Comparison of ENCODE assay signal across 9 mouse cellular contexts in the genomic region with DNA sequence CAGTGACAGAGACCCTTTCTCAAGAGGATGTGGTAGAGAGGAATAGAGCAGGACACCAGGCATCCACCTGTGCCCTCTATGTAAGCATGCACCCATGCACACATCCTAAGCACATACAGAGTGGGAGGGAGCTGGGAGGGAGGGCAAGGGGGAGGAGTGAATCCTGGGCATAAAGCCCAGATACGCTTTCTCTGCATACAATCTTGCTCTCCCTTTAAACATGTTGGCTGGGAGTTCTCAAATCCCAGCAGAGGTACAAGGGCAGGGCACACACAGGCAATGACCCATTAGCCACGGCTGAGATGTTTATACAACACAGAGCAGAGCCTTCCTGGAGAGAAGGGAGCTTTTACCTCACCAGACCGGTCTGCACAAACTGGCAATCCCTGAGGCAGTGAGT. TPM values are rescaled to one million over a fixed set of nuclear protein-coding genes. Genes with fewer than 3 reads are reported as not detected.
DNase-seq lines count a peak whose midpoint lies in the region; ATAC-seq and TF ChIP-seq lines count a peak whose summit lies in the region.
"Had no signal": no experiment of that assay in that cellular context is flagged by ENCODE, and none has a peak within 500 bp of the region (broad histone marks: within the 10 kb centered on the region; RNA-seq: fewer than 3 reads in every experiment).

No protein-coding gene starts in this region.

- H3K4me3 ChIP-seq in forebrain, embryonic 14.5 days (ENCODE audit: low read depth, low read length): no peak overlapping the region
- no peak overlapping the region for H3K4me3 ChIP-seq in forebrain, embryonic 12.5 days (replicated peaks)
- H3K4me3 ChIP-seq in lung, embryonic 15.5 days: no peak overlapping the region
- H3K4me3 ChIP-seq in kidney, adult 2 months (ENCODE audit: insufficient read depth, low read depth, low read length): no peak overlapping the region
- no peak overlapping the region for H3K4me3 ChIP-seq in stomach, embryonic 14.5 days (ENCODE audit: low read depth, low read length)

- peak; percentile 60 for DNase-seq in forebrain, embryonic 14.5 days (ENCODE audit: low spot score)
- DNase-seq in lung, postnatal 10 days: no peak
- DNase-seq in kidney, adult 2 months: peak; percentile 71
- no peak for DNase-seq in cerebellum, postnatal 4 days (ENCODE audit: low spot score in 2 of 2)
- no peak for DNase-seq in cerebellum, postnatal 25 days
- DNase-seq: heart, adult 18-20 months had no signal

- no peak overlapping the region for H3K9ac ChIP-seq in forebrain, embryonic 14.5 days (ENCODE audit: low read length)
- no peak overlapping the region for H3K9ac ChIP-seq in forebrain, embryonic 12.5 days
- H3K9ac ChIP-seq in lung, embryonic 15.5 days: no peak overlapping the region
- H3K9ac ChIP-seq in stomach, embryonic 14.5 days (replicated peaks; ENCODE audit: low read depth, low read length): no peak overlapping the region

- no peak for TF ChIP-seq CTCF in kidney, adult 2 months (conservative IDR thresholded peaks at IDR 0.05; ENCODE audit: insufficient read depth, insufficient read length, low read depth, low read length)

- no peak for TF ChIP-seq POLR2A in kidney, adult 2 months (IDR thresholded peaks at IDR 0.05; ENCODE audit: low read depth, low read length)

- no peaks in the 10 kb centered on the region for H3K27me3 ChIP-seq in forebrain, embryonic 14.5 days (replicated peaks; ENCODE audit: control insufficient read depth, insufficient read depth, low read length)
- H3K27me3 ChIP-seq in forebrain, embryonic 12.5 days: peaks cover 15% of the 10 kb centered on the region; the same call in 1 of the 2 replicates
- H3K27me3 ChIP-seq in lung, embryonic 15.5 days: peaks cover 6% of the 10 kb centered on the region; the same call in 1 of the 2 replicates
- H3K27me3 ChIP-seq in kidney, adult 2 months (replicated peaks; ENCODE audit: control insufficient read depth, insufficient read depth, low read length): no peaks in the 10 kb centered on the region
- no peaks in the 10 kb centered on the region for H3K27me3 ChIP-seq in stomach, embryonic 14.5 days (ENCODE audit: control insufficient read depth, insufficient read depth, low read length)

- ATAC-seq in forebrain, embryonic 14.5 days: peak; percentile 29; the same call in 1 of the 2 replicates
- no peak for ATAC-seq in forebrain, embryonic 12.5 days (ENCODE audit: low FRiP score)
- peak; percentile 75 for ATAC-seq in lung, embryonic 15.5 days (ENCODE audit: borderline replicate concordance, extremely low read depth, low FRiP score, low TSS enrichment)
- peak; percentile 77 for ATAC-seq in stomach, embryonic 14.5 days (ENCODE audit: insufficient number of reproducible peaks, insufficient read depth, low FRiP score, low read depth)

- no peak overlapping the region for H3K27ac ChIP-seq in forebrain, embryonic 14.5 days (ENCODE audit: low read depth, low read length)
- no peak overlapping the region for H3K27ac ChIP-seq in forebrain, embryonic 12.5 days
- H3K27ac ChIP-seq in lung, embryonic 15.5 days: peak overlapping the region; percentile 25
- H3K27ac ChIP-seq in kidney, adult 2 months (ENCODE audit: insufficient read depth, low read depth, low read length): peak overlapping the region; percentile 53
- H3K27ac ChIP-seq in stomach, embryonic 14.5 days (ENCODE audit: low read length): no peak overlapping the region

- peaks cover 6% of the 10 kb centered on the region for H3K4me1 ChIP-seq in forebrain, embryonic 14.5 days (ENCODE audit: control insufficient read depth, insufficient read depth, low read length)
- H3K4me1 ChIP-seq in forebrain, embryonic 12.5 days: peaks cover 12% of the 10 kb centered on the region; the same call in 1 of the 2 replicates
- H3K4me1 ChIP-seq in lung, embryonic 15.5 days: peaks cover 18% of the 10 kb centered on the region
- H3K4me1 ChIP-seq in kidney, adult 2 months (ENCODE audit: control insufficient read depth, insufficient read depth, low read length): peaks cover 17% of the 10 kb centered on the region
- H3K4me1 ChIP-seq in stomach, embryonic 14.5 days (ENCODE audit: control insufficient read depth, insufficient read depth, low read length): peaks cover 16% of the 10 kb centered on the region

- H3K9me3 ChIP-seq in forebrain, embryonic 14.5 days (replicated peaks; ENCODE audit: control insufficient read depth, low read length): no peaks in the 10 kb centered on the region
- no peaks in the 10 kb centered on the region for H3K9me3 ChIP-seq in forebrain, embryonic 12.5 days
- no peaks in the 10 kb centered on the region for H3K9me3 ChIP-seq in lung, embryonic 15.5 days
- H3K9me3 ChIP-seq in stomach, embryonic 14.5 days (ENCODE audit: control insufficient read depth, low read depth, low read length): no peaks in the 10 kb centered on the region

- H3K36me3 ChIP-seq in forebrain, embryonic 14.5 days (ENCODE audit: control insufficient read depth, insufficient read depth, low read length): no peaks in the 10 kb centered on the region
- H3K36me3 ChIP-seq in forebrain, embryonic 12.5 days (replicated peaks): no peaks in the 10 kb centered on the region
- no peaks in the 10 kb centered on the region for H3K36me3 ChIP-seq in lung, embryonic 15.5 days
- no peaks in the 10 kb centered on the region; the same call in 1 of the 2 replicates for H3K36me3 ChIP-seq in kidney, adult 2 months (ENCODE audit: control insufficient read depth, insufficient read depth, low read length)
- no peaks in the 10 kb centered on the region for H3K36me3 ChIP-seq in stomach, embryonic 14.5 days (ENCODE audit: control insufficient read depth, insufficient read depth, low read length)

- H3K4me2 ChIP-seq in forebrain, embryonic 14.5 days (ENCODE audit: low read length): no peak overlapping the region
- no peak overlapping the region for H3K4me2 ChIP-seq in forebrain, embryonic 12.5 days
- H3K4me2 ChIP-seq in lung, embryonic 15.5 days: no peak overlapping the region
- H3K4me2 ChIP-seq in stomach, embryonic 14.5 days (replicated peaks; ENCODE audit: low read depth, low read length): no peak overlapping the region

- 13% methylated on average over 3 of the region's 3 CpGs for WGBS in forebrain, embryonic 14.5 days
- WGBS in forebrain, embryonic 12.5 days: 43% methylated on average over 3 of the region's 3 CpGs
- WGBS in lung, embryonic 15.5 days: 3% methylated on average over 3 of the region's 3 CpGs
- WGBS in kidney, adult 2 months: 12% methylated on average over 3 of the region's 3 CpGs
- WGBS in stomach, embryonic 14.5 days: 3% methylated on average over 3 of the region's 3 CpGs

RNA-seq across cellular contexts. Expression of gene Rab17, which starts 6.5 kb away (rescaled TPM):
- 0.11 and 0.36 TPM in 2 replicates for polyA plus RNA-seq in forebrain, embryonic 14.5 days (2014; fragmentation: Nextera tagmentation; extraction: Ambion mirVana)
- polyA plus RNA-seq in forebrain, embryonic 12.5 days (2016; fragmentation: Nextera tagmentation; extraction: Ambion mirVana): 0.21 TPM in 1 of 2 replicates, not detected in the other
- polyA plus RNA-seq in lung, embryonic 15.5 days (2015; fragmentation: Nextera tagmentation; extraction: Ambion mirVana): 3.1 and 3.8 TPM in 2 replicates
- 34.4 and 35.9 TPM in 2 replicates for polyA plus RNA-seq in kidney, adult 2 months (2012; rRNA removed)
- polyA plus RNA-seq in stomach, embryonic 14.5 days (2014; fragmentation: Nextera tagmentation; extraction: Ambion mirVana): 5.4 and 5.6 TPM in 2 replicates

RNA-seq across cellular contexts. Expression of gene Prlh, which starts 10.1 kb away (rescaled TPM):
- polyA plus RNA-seq in forebrain, embryonic 14.5 days (2014; fragmentation: Nextera tagmentation; extraction: Ambion mirVana): not detected in 2 replicates
- not detected in 2 replicates for polyA plus RNA-seq in forebrain, embryonic 12.5 days (2016; fragmentation: Nextera tagmentation; extraction: Ambion mirVana)
- polyA plus RNA-seq in lung, embryonic 15.5 days (2015; fragmentation: Nextera tagmentation; extraction: Ambion mirVana): not detected in 2 replicates
- not detected in 2 replicates for polyA plus RNA-seq in kidney, adult 2 months (2012; rRNA removed)
- polyA plus RNA-seq in stomach, embryonic 14.5 days (2014; fragmentation: Nextera tagmentation; extraction: Ambion mirVana): not detected in 2 replicates

RNA-seq across cellular contexts. Expression of gene Lrrfip1, which starts 35.5 kb away (rescaled TPM):
- 27.2 and 35.6 TPM in 2 replicates for polyA plus RNA-seq in forebrain, embryonic 14.5 days (2014; fragmentation: Nextera tagmentation; extraction: Ambion mirVana)
- polyA plus RNA-seq in forebrain, embryonic 12.5 days (2016; fragmentation: Nextera tagmentation; extraction: Ambion mirVana): 19.6 and 19.9 TPM in 2 replicates
- 54.8 and 60.6 TPM in 2 replicates for polyA plus RNA-seq in lung, embryonic 15.5 days (2015; fragmentation: Nextera tagmentation; extraction: Ambion mirVana)
- polyA plus RNA-seq in kidney, adult 2 months (2012; rRNA removed): 9.4 and 11.4 TPM in 2 replicates
- polyA plus RNA-seq in stomach, embryonic 14.5 days (2014; fragmentation: Nextera tagmentation; extraction: Ambion mirVana): 54.3 and 60.7 TPM in 2 replicates

RNA-seq across cellular contexts. Expression of gene Mlph, which starts 48.1 kb away (rescaled TPM):
- 0.05 and 0.38 TPM in 2 replicates for polyA plus RNA-seq in forebrain, embryonic 14.5 days (2014; fragmentation: Nextera tagmentation; extraction: Ambion mirVana)
- 0.14 and 0.21 TPM in 2 replicates for polyA plus RNA-seq in forebrain, embryonic 12.5 days (2016; fragmentation: Nextera tagmentation; extraction: Ambion mirVana)
- polyA plus RNA-seq in lung, embryonic 15.5 days (2015; fragmentation: Nextera tagmentation; extraction: Ambion mirVana): 0.59 and 1.3 TPM in 2 replicates
- polyA plus RNA-seq in kidney, adult 2 months (2012; rRNA removed): 4.6 and 5.7 TPM in 2 replicates
- polyA plus RNA-seq in stomach, embryonic 14.5 days (2014; fragmentation: Nextera tagmentation; extraction: Ambion mirVana): 0.29 and 1.3 TPM in 2 replicates

Comparison
In these comparisons a context has a peak if more than half of its experiments do, and no peak if none do; other contexts are left out.
1. DNase-seq: peak in forebrain, embryonic 14.5 days (single experiment) and kidney, adult 2 months (single experiment); none in lung, postnatal 10 days (single experiment), cerebellum, postnatal 4 days (0 of 2) and cerebellum, postnatal 25 days (0 of 2).
2. H3K27ac ChIP-seq: peak in lung, embryonic 15.5 days (single experiment) and kidney, adult 2 months (single experiment); none in forebrain, embryonic 14.5 days (single experiment), forebrain, embryonic 12.5 days (single experiment) and stomach, embryonic 14.5 days (single experiment).